Mouse (Mus musculus) kidney, adult 2 months (tissue): ENCODE data around the gene Dand5.

Source experiments
- CTCF ChIP-seq: fragments of 200-500 bp; conservative IDR thresholded peaks from 2 replicates; pipeline ENCODE4 v1.5.1; 2011; ENCODE audit warnings: low read depth, mild to moderate bottlenecking, control low read depth, low read length, moderate library complexity, mixed read lengths; ENCODE audit not compliant: insufficient read depth, insufficient read length
- POLR2A ChIP-seq: fragments of 200-500 bp; IDR thresholded peaks from one replicate; pipeline ENCODE4 v1.6.1; 2011; ENCODE audit warnings: low read depth, low read length, control low read depth

DNA sequence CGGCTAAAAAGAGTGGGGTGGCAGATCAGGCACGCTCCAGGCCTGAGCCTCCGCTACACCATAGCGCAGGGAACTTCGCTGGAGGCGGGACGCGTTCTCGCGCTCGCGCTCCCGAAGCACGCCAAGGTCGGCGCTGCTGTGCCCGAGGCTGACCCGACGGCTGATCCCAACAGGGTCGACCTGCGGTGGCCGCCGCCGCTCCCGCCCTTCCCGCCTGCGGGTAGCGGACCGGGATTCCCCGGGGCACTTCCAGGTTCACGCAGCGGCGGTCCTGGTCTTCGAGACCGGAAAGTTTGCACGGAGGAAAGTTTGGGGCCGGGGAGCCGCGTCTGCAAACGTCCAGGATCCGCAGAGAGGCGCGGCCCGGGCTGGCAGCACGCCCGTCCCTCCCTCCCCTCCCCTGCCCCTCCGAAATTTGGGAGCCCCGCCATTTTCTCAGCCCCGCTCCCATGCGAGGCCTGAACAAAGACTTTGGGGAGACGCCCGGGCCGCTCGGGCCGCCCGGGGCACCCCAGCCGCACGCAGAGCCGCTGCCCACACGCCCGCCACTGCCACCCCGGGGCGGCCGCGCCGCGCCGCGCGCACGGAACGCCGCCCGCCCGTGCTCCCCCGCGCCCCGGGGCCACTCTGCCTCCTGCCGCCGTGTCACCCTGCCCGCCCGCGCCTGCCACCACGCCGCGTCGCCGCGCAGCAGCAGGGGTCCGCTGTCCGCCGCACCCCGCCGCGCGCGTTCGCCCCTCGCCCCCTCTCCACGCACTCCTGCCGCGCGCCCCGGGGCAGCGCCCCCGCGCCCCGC, 23.3 kb downstream of the Dand5 start:
- no peak for TF ChIP-seq CTCF
- no peak for TF ChIP-seq POLR2A
